Mouse (Mus musculus) kidney, adult 11 months (tissue): ENCODE results near the gene Spata6.
A peak's percentile ranks its signal among the peaks of the same experiment; 100 is the strongest.

Experiments
- DNase-seq: peaks from one replicate; pipeline ENCODE4 v3.0.0; 2022

Gene Spata6

GRCm38 (mm10) chr4:111719776-111720661, at the start of gene Spata6:
Spata6 (plus strand) TSS chr4:111719984.
- DNase-seq, result peak; percentile 92

GRCm38 (mm10) chr4:111670566-111671421, 49.0 kb upstream of the Spata6 start:
- no peak for DNase-seq

DNA sequence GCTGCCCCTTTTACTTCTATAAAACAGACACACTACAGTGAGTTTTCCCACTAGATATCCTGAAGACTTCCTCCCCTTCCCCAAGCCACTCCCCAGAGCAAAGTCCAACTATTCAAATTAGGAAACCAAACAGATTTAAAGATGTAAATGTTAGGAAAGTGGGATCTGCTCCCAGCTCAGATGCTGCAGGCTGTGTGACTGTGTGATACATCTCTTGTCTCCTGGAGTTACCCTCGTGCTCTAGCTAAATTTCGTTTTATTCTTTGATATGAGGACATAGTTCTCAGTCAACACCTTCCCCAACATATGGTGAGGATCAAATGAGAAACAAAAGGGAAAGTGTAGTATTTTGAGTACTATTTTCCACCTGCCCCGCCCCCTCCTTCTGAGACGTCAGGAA, 48.3 kb upstream of the Spata6 start:
- no peak for DNase-seq

DNA sequence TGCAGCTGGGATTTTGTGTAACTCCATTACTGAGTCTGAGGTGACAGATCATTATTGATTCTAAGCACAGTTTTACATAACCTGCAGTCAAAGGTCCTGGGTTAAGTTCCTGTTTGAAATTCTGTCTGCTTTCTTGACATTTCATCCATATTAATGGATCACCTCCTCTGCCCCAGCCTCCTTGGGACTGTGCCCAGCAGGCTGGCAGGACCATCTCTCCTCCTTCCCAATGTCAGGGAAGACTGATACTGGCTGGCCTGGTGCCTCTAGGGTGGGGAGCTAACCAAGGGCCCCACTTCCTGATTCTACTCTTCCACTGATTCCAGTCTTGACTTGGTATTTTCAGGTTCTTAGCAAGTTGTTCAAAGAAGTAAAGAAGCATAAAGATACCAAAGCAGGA, 45.9 kb upstream of the Spata6 start:
- DNase-seq, result no peak

DNA sequence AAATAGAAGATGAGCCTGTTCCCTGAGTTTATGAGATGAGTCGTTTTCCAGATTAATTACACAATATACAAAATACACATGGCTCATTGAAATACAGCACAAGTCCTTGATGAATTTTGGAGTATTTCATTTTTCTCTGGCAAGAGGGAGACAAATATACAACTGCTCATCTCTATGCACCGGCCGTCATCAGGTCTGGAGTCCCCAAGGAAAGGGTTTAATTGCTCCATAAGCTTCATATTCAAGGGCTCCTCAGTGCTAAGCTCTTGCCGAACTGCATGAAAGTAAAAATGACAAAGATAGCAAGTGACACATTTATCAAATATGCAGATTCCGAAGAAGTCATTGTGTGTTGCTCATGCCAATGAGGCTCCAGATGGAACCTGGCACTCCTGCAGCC, 37.9 kb upstream of the Spata6 start:
- DNase-seq, result no peak

GRCm38 (mm10) chr4:111682793-111683192, 37.0 kb upstream of the Spata6 start:
- DNase-seq, result no peak

DNA sequence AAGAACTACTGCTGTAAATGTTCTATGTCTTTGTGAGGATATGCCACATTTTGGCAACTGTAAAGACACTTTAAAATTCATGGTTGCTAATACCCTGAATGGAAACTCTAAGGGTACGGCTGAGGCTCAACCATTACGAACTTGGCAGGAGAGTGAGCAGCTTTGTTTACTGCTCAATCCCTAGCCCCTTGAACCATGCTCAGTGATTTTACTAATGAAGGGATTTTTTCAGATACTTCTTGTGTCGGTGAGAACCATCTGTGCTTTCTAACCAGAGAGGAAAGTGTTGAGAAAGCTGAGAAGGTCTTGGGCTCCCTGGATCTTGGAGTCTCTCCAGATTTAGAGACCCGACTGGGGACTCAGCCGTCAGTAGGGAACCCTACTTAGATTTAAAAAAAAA, 35.9 kb upstream of the Spata6 start:
- DNase-seq, result no peak

- no peak for DNase-seq
Measured at GRCm38 (mm10) chr4:111685951-111686350, 33.8 kb upstream of the Spata6 start.

- peak; percentile 9 for DNase-seq
Measured at GRCm38 (mm10) chr4:111686951-111687350, 32.8 kb upstream of the Spata6 start.

DNA sequence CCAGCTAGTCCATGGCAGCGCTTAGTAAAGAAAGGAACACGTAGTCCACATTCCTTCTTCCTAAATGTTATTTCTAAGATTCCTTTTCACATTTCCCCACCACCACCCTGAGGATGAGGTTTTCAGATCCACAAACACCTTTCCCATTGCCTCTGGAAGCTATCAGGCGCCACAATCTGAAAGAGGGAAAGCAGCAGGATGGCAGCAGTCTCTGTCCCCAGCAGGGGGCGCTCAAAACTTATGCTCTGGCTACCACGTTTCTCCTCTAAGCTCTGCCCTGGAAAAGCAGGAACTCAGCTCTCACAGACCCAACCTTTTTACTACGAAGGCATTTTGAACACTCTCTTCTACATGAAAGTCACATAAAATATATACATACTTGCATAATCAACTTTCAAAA, 32.2 kb upstream of the Spata6 start:
- DNase-seq, result peak; percentile 60

DNA sequence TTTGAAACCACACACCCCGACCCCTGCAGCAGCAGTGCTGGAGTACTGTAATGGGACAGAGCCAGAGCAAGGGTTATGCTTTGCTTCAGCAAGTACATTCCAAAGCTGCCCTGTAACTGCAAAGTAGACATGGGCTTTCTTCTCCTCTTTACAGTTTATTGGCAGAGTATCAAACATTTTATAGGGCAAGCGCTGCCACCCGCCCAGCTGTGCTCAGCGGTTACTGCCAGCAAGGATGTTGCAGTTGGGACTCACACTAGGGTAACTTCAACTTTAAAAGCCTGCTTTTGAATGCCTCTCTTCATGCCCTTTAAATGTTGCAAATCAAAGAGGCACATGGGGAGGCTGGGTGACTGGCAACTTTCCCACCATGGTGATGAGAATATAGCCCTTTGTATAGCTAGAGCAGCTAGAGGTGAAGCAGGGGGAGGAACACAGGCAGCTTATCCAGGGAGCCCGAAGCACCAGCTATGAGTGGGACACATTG, 28.7 kb upstream of the Spata6 start:
- DNase-seq, result no peak

DNA sequence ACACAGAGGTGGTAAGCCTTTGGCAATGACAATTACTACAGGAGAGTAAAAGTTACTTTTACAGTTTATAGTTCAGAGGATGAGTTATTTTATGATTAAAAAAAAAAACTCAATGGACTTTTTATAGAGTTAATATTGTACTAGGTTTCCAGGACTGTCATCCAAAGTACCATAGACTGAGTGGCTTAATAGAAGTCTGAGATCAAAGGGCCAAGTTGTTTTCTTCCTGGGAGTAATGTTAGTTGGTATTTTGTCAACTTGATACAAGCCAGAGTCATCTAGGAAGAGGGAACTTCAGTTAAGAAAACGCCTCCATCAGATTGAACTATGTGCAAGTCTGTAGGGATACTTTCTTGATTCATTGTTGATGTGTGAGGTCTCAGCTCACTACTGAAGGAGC, 18.4 kb upstream of the Spata6 start:
- DNase-seq, result no peak

DNA sequence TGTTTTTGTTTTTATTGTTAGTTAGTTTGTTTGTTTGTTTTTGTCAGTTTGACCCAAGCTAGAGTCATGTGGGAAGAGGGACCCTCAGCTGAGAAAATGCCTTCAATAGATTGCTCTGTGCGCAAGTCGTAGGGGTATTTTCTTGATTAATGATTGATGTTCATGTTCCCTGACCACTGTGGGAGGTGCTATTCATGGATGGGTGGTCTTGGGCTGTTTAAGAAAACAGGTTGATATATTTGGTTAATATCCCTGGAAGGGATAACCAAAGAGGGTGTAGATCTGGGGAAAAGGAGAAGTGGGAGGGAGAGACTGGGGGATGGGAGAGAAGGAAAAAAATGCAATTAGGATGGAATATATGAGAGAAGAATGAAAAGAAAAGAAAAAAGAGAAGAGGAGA, 15.7 kb upstream of the Spata6 start:
- no peak for DNase-seq

- no peak for DNase-seq
Measured at GRCm38 (mm10) chr4:111704975-111705374, 14.8 kb upstream of the Spata6 start.

GRCm38 (mm10) chr4:111719296-111719695, 488 bp upstream of the Spata6 start:
- DNase-seq, result no peak

DNA sequence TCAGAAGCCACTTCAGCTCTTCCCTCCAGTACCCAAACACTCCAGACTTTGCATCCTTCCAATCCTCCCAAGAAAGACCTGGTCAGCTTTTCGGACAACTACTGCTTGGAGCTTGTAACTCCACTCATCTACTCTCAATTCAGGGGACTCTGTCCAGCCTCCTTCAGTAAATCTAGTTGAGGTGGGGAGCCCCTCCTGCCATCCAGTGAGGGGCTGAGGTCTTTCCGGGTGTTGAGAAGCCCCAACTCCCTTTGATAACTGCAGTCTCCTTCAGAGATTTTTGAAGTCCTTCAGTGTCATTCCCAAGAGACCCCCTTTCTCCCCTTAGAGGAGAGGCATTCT, 849 bp downstream of the Spata6 start:
- no peak for DNase-seq

DNA sequence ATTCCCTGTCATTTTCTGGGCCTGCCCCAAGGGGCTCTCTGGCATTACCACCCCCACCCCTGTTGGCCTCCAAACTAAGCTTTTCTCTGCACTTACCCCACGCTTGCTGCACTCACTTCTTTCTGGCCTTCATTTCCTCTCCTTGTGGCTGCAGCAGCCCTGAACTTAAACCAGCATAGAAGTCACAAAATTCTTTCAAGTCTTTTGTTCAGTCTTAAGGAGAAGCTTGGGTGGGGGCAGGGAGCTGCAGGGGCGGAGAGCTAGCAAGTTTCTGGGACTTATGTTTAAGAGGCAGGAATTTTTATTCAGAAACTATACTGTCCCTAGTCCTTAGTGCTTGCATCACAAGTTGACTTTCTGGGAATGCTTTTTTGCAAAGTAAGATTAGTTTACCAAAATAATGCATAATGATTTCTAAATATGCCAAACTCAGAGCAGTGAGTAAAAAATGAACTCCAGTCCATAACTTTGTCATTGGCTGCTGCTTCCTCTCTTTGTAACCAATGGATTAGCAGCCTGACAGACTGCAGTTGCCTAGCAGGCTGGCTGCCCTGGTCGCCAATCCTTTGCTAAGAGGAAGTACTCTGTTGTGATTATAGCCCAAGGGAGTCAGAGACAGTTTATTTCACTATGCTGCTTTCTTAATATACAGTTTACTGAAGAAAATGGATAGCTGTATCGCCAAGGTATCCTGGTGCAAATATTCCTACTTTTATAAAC, 1.5 kb downstream of the Spata6 start:
- DNase-seq, result no peak

GRCm38 (mm10) chr4:111737551-111737950, 17.8 kb downstream of the Spata6 start:
- no peak for DNase-seq

DNA sequence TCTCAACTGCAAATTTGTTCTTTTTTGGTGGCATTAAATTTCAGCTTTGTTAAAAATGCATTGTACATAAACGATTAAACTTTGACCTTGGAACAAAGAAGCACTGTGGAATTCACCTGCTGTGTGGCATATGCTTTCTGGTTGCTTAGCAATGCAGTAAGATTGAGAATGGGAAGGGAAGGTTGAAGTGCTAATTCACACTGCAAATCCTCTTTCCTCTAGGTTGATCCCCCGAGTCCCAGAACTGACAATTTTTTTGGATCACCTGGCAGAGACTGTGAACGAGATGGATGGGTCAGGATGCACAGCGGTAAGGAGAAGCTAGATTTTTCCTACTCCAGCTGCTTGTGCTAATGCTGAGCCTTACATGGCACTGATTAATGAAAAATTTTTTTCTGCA, 60.7 kb downstream of the Spata6 start:
- no peak for DNase-seq

DNA sequence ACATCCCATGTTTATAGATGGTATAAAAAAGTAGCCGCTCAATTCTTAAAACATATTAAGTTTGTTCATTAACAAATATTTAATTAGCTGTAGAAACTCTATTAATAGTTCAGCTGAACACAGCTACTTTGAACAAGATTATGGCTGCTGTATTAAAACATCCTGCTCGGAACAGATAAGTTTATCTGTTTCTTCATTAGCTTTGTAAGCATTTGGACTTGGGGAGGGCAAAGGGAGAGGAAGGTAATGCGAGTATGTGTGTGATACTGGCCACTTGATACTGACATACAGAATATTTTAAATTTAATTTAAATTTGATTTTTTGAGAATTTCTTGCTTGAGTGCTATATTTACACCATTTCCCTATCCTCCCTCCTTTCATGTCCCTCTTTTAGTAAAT, 80.1 kb downstream of the Spata6 start:
- no peak for DNase-seq

GRCm38 (mm10) chr4:111803164-111803563, 83.4 kb downstream of the Spata6 start:
- DNase-seq, result no peak

DNA sequence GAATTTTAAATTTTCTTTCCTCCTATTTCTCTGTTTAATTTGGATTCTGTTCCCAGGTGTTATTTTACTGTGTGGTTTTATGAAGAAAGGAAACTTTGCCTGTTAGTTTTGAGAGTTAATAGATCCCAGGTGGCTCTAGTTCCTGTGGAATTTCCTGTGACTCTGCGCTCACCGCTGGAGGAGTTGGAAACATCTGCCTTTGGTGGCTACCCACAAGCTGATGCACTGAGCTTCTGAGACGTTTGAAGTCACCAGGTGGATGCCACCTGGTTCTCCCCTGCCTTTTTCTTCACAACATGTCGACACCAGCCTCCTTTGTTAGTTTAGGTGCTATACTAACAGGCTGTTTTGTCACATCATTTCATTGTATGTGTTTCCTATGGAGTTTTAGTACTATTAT, 97.7 kb downstream of the Spata6 start:
- DNase-seq, result no peak

- DNase-seq, result no peak
Measured at GRCm38 (mm10) chr4:111838882-111839281, 119.1 kb downstream of the Spata6 start.
